Mouse (Mus musculus): ENCODE data around the gene Taf3.

- TF ChIP-seq POLR2A (IDR thresholded peaks at IDR 0.05; ENCODE audit: borderline replicate concordance, insufficient read depth, low read length) = no peak
- TF ChIP-seq CTCF (IDR thresholded peaks at IDR 0.05; ENCODE audit: borderline replicate concordance, insufficient read depth, low read depth, low read length) = no peak
Observed at GRCm38 (mm10) chr2:9905995-9906394, 142.4 kb downstream of the Taf3 start.

Data from cerebellum, adult 2 months (tissue).